16 mouse cellular contexts compared by ENCODE assay signal in the genomic region with DNA sequence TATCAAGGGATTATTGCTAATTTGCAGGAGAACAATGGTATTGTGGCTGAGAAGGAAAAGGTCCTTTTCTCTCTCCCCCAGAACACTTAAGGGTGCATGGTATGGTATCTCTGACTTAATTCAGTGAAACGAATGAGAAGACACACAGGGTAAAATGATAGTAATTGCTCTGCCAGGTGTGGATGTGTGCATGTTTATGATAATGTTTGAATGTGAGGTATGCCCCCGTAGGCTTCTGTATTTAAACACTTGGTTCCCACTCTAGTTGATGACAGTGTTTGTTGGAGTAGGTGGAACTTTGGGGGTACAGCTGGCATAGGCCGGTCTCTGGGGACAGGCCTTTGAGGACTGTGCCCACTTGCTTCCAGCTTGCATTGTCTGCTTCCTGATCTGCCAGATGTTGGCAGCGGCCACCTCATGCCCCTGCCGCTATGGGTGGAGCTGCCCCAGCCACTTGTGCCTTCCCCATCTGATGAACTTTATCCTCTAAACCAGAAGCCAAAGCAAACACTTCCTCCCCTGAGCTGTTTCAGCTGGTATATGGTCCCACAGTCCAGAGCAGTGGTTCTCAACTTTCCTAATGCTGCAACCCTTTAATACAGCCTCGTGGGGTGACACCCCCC. TPM values are rescaled to one million over a fixed set of nuclear protein-coding genes. Genes with fewer than 3 reads are reported as not detected.
DNase-seq lines count a peak whose midpoint lies in the region; ATAC-seq and TF ChIP-seq lines count a peak whose summit lies in the region.
"Had no signal": no experiment of that assay in that cellular context is flagged by ENCODE, and none has a peak within 500 bp of the region (broad histone marks: within the 10 kb centered on the region; RNA-seq: fewer than 3 reads in every experiment).

No protein-coding gene starts in this region.

- no peak for TF ChIP-seq POLR2A in kidney, adult 2 months (IDR thresholded peaks at IDR 0.05; ENCODE audit: low read depth, low read length)
- TF ChIP-seq POLR2A in lung, adult 2 months (IDR thresholded peaks at IDR 0.05; ENCODE audit: borderline replicate concordance, extremely low read depth, low read depth, low read length), result no peak

- no peak overlapping the region for H3K9ac ChIP-seq in liver, embryonic 13.5 days
- H3K9ac ChIP-seq in forebrain, embryonic 14.5 days (ENCODE audit: low read length), result no peak overlapping the region
- H3K9ac ChIP-seq: embryonic facial prominence, embryonic 13.5 days; forebrain, postnatal 0 days; lung, embryonic 15.5 days; midbrain, embryonic 12.5 days had no signal

- H3K4me3 ChIP-seq in kidney, adult 2 months (ENCODE audit: insufficient read depth, low read depth, low read length), result no peak overlapping the region
- no peak overlapping the region for H3K4me3 ChIP-seq in liver, embryonic 13.5 days (replicated peaks)
- H3K4me3 ChIP-seq in forebrain, embryonic 14.5 days (ENCODE audit: low read depth, low read length), result no peak overlapping the region
- no peak overlapping the region for H3K4me3 ChIP-seq in lung, adult 2 months (replicated peaks; ENCODE audit: extremely low read depth, low read depth, low read length)
- H3K4me3 ChIP-seq: embryonic facial prominence, embryonic 13.5 days; layer of hippocampus, adult 2 months; lung, embryonic 15.5 days; midbrain, embryonic 12.5 days had no signal

- 55% methylated on average over 6 of the region's 6 CpGs for WGBS in kidney, adult 2 months
- WGBS in liver, embryonic 13.5 days (ENCODE audit: insufficient replicate concordance), result 48% methylated on average over 6 of the region's 6 CpGs
- WGBS in forebrain, embryonic 14.5 days, result 82% methylated on average over 6 of the region's 6 CpGs
- WGBS in lung, adult 2 months, result 52% methylated on average over 6 of the region's 6 CpGs

- no peaks in the 10 kb centered on the region for H3K4me1 ChIP-seq in kidney, adult 2 months (ENCODE audit: control insufficient read depth, insufficient read depth, low read length)
- peaks cover 3% of the 10 kb centered on the region; the same call in 1 of the 2 replicates for H3K4me1 ChIP-seq in liver, embryonic 13.5 days (replicated peaks)
- no peaks in the 10 kb centered on the region for H3K4me1 ChIP-seq in forebrain, embryonic 14.5 days (ENCODE audit: control insufficient read depth, insufficient read depth, low read length)
- H3K4me1 ChIP-seq in lung, adult 2 months (ENCODE audit: control insufficient read depth, insufficient read depth, low read length), result no peaks in the 10 kb centered on the region
- H3K4me1 ChIP-seq: embryonic facial prominence, embryonic 13.5 days; midbrain, embryonic 12.5 days had no signal

- H3K4me2 ChIP-seq in liver, embryonic 13.5 days, result no peak overlapping the region
- H3K4me2 ChIP-seq in forebrain, embryonic 14.5 days (ENCODE audit: low read length), result no peak overlapping the region
- H3K4me2 ChIP-seq: embryonic facial prominence, embryonic 13.5 days; lung, embryonic 15.5 days; midbrain, embryonic 12.5 days had no signal

- no peaks in the 10 kb centered on the region for H3K36me3 ChIP-seq in kidney, adult 2 months (ENCODE audit: control insufficient read depth, insufficient read depth, low read length)
- no peaks in the 10 kb centered on the region for H3K36me3 ChIP-seq in liver, embryonic 13.5 days
- no peaks in the 10 kb centered on the region for H3K36me3 ChIP-seq in forebrain, embryonic 14.5 days (ENCODE audit: control insufficient read depth, insufficient read depth, low read length)
- H3K36me3 ChIP-seq: embryonic facial prominence, embryonic 13.5 days; lung, embryonic 15.5 days; midbrain, embryonic 12.5 days had no signal

- H3K27ac ChIP-seq in kidney, adult 2 months (ENCODE audit: insufficient read depth, low read depth, low read length), result no peak overlapping the region
- no peak overlapping the region for H3K27ac ChIP-seq in liver, embryonic 13.5 days
- no peak overlapping the region for H3K27ac ChIP-seq in forebrain, embryonic 14.5 days (ENCODE audit: low read depth, low read length)
- H3K27ac ChIP-seq: embryonic facial prominence, embryonic 13.5 days; layer of hippocampus, adult 2 months; lung, embryonic 15.5 days; midbrain, embryonic 12.5 days had no signal

- H3K27me3 ChIP-seq in kidney, adult 2 months (replicated peaks; ENCODE audit: control insufficient read depth, insufficient read depth, low read length), result no peaks in the 10 kb centered on the region
- H3K27me3 ChIP-seq in liver, embryonic 13.5 days, result no peaks in the 10 kb centered on the region
- no peaks in the 10 kb centered on the region for H3K27me3 ChIP-seq in forebrain, embryonic 14.5 days (replicated peaks; ENCODE audit: control insufficient read depth, insufficient read depth, low read length)
- H3K27me3 ChIP-seq: embryonic facial prominence, embryonic 13.5 days; lung, embryonic 15.5 days; midbrain, embryonic 12.5 days had no signal

- peak; percentile 51; the same call in 1 of the 2 replicates for ATAC-seq in liver, embryonic 13.5 days (ENCODE audit: low read depth)
- no peak for ATAC-seq in forebrain, embryonic 14.5 days
- ATAC-seq: activated CD4-positive, CD25-positive, alpha-beta regulatory T cell, adult 4 months; forebrain, postnatal 0 days had no signal

- H3K9me3 ChIP-seq in liver, embryonic 13.5 days (replicated peaks), result no peaks in the 10 kb centered on the region
- no peaks in the 10 kb centered on the region; the same call in 1 of the 2 replicates for H3K9me3 ChIP-seq in forebrain, embryonic 14.5 days (replicated peaks; ENCODE audit: control insufficient read depth, low read length)
- H3K9me3 ChIP-seq: embryonic facial prominence, embryonic 13.5 days; lung, embryonic 15.5 days; midbrain, embryonic 12.5 days had no signal

- no peak for TF ChIP-seq CTCF in kidney, adult 2 months (conservative IDR thresholded peaks at IDR 0.05; ENCODE audit: insufficient read depth, insufficient read length, low read depth, low read length)
- TF ChIP-seq CTCF in lung, adult 2 months (IDR thresholded peaks at IDR 0.05; ENCODE audit: insufficient read depth, low read length), result no peak

- DNase-seq in kidney, adult 2 months, result peak; percentile 26
- no peak for DNase-seq in kidney, adult 9 months
- peak; percentile 40 for DNase-seq in MEL-GATA-1-ER (ENCODE audit: extremely low read depth, low read depth)
- DNase-seq in liver, embryonic 13.5 days, result no peak
- DNase-seq in thymus, postnatal 10 days (ENCODE audit: low spot score in 2 of 2), result peak; percentile 22 to 28
- no peak for DNase-seq in forebrain, embryonic 14.5 days (ENCODE audit: low spot score)
- DNase-seq in right cerebral cortex, adult 18-20 months, result no peak
- DNase-seq in lung, adult 2 months, result no peak
- DNase-seq: cerebellum, postnatal 14 days; forebrain, postnatal 0 days; gastrocnemius, postnatal 14 days had no signal

RNA-seq across cellular contexts. Expression of gene Egln3, which starts 53.0 kb away (rescaled TPM):
- 6.5 and 7.0 TPM in 2 replicates for polyA plus RNA-seq in kidney, adult 2 months (2012; rRNA removed)
- 1.6 and 1.8 TPM in 2 replicates for polyA plus RNA-seq in liver, embryonic 13.5 days (2015; fragmentation: Nextera tagmentation; extraction: Ambion mirVana)
- polyA plus RNA-seq in forebrain, embryonic 14.5 days (2014; fragmentation: Nextera tagmentation; extraction: Ambion mirVana), result 5.9 and 6.3 TPM in 2 replicates
- polyA plus RNA-seq in lung, adult 2 months (2012; rRNA removed), result 1.9 and 9.2 TPM in 2 replicates

Comparison
In these comparisons a context has a peak if more than half of its experiments do, and no peak if none do; other contexts are left out.
1. DNase-seq: peak in kidney, adult 2 months (single experiment), MEL-GATA-1-ER (single experiment) and thymus, postnatal 10 days (2 of 2); none in kidney, adult 9 months (single experiment), liver, embryonic 13.5 days (single experiment), forebrain, embryonic 14.5 days (single experiment), right cerebral cortex, adult 18-20 months (single experiment) and lung, adult 2 months (single experiment).